Mouse (Mus musculus) spleen, postnatal 4 days (tissue): ENCODE results near the gene Mxi1.
A peak's percentile ranks its signal among the peaks of the same experiment; 100 is the strongest.

Experiments used
- DNase-seq, 2 experiments: peaks; one replicate each; pipeline ENCODE4 v3.0.0; 2022; ENCODE audit warnings: low spot score in 2 of 2

The Mxi1 gene

GRCm38 (mm10) chr19:53310348-53310747 is at the start of gene Mxi1:
Gene Mxi1, plus strand, starts transcription at chr19:53310518.
- DNase-seq, result peak; percentile 80 to 88

DNA sequence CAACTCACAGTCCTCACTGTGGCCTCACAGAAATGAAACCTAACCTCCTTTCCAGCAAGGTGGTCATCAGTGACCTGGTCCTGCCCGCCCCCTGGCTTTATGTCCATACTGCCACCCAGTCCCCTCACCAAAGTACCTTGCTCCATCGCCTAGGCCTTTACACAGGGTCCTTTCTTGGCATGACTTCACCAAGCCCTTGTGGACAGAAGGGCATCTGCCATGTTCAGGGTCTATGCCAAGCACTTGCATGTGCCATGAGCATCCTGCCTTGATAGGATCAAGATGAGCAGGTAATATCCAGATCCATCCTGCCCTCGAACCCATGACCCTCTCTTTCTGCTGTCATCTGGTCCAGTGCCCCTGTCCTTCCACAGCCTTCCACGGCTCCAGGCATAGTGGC is 49.5 kb upstream of the Mxi1 start:
- DNase-seq, result no peak

- no peak for DNase-seq
Observed at GRCm38 (mm10) chr19:53262061-53262460, 48.3 kb upstream of the Mxi1 start.

GRCm38 (mm10) chr19:53263859-53264733 is 46.2 kb upstream of the Mxi1 start:
- no peak for DNase-seq

- DNase-seq, result no peak
Observed at GRCm38 (mm10) chr19:53264821-53265727, 45.2 kb upstream of the Mxi1 start.

DNA sequence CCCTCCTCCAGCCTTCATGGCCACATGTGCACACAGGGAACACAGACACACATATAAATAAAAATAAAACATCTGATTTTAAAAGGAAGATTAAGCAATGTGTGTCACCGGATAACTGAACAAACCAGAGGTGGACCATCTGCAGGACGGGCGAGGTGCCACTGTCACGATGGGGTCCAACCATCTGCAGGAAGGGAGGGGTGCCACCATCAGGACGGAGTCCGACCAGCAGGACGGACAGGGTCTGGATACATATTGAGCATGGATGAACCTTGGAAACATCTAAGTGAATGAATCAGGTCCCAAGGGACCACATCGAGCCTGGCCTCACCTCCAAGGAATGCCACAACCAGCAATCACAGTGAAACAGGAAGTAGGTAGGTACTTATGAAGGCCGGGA is 43.0 kb upstream of the Mxi1 start:
- DNase-seq, result no peak

- DNase-seq, result no peak
Observed at GRCm38 (mm10) chr19:53273055-53273722, 37.1 kb upstream of the Mxi1 start.

DNA sequence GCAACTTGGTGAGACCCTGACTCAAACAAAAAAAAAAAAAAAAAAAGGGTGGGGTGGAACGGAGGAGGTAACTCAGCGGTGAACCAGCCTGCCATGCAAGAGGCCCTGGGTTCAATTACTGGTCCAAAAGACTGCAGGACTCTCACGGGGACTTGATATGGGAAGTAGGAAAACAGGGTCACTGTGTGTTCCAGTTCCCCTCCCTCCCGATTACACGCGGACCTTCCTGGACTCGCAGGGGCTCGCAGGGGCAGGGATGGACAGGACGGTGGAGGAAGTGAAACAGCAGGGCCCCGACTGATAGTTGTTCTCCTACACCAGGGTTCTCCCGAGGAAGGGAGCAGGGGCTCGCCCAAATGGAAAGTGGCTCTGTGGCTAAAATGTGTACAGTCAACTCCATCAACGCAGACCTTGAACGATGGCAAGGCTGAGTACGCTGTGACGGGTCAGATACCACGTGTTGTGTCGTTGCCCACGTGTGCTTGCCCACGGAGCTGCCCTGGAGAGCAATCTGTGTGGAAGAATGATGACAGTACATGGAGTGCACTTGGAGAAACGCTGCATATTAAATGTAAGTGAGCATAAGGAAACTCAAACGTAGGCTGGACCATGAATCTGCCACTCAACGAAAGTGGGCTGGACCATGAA is 36.4 kb upstream of the Mxi1 start:
- no peak for DNase-seq

DNA sequence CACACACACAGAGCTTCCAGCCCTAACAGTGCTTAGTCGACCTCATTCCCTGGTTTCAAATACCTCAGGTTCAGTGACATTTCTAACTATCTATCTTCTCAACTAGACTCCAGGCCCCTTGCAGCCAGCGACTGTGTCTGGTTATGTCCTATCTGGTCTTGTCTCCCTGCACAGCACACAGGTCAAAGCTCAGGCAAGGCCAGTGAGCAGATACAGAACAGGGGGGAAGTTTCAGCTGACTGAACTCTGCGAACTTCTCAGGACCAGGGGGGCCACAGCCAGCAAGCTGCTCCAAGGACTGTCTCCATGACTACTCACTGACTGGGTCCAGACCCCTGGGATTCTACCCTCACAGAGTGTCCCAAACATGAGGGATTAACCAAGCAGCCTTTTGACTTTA is 35.1 kb upstream of the Mxi1 start:
- no peak for DNase-seq

DNA sequence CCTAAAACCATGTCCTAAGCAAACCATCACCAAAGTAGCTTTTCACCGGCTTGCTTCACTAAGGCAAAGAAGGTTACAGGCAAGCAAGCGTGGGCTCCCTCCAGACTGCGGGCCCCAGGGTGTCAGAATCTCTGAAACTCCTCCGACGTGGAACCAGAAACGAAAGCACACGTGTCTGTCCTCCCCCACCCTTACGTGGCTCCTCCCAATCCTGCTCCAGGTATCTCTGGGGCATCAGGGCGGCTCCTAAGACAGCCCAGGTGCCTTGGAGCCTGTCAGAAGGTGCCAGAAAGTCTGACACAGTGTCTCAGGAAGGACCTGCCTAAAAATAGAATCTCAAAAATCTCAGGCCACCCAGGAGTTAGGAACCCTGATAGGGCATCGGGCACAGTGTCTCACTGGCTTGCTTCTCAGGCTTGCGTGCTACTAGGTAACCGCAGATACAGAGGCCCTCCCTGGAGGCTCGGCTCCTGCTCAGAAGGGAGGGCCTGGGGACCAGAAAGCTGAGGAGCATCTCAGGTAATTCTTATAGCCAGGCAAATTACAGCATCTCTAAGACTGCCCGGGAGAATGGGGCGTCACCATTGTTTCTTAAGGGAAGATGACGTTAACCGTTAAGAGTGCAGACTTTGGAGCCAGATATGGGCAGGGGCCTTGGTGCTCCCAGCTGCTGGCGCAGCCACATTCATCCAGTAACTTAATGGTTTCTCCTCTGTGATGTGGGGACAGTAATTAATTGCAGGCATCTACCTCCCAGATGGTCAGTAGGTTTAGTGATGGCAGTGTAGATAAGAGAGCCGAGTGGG is 33.2 kb upstream of the Mxi1 start:
- no peak for DNase-seq

GRCm38 (mm10) chr19:53278491-53279415 is 31.6 kb upstream of the Mxi1 start:
- DNase-seq, result no peak

DNA sequence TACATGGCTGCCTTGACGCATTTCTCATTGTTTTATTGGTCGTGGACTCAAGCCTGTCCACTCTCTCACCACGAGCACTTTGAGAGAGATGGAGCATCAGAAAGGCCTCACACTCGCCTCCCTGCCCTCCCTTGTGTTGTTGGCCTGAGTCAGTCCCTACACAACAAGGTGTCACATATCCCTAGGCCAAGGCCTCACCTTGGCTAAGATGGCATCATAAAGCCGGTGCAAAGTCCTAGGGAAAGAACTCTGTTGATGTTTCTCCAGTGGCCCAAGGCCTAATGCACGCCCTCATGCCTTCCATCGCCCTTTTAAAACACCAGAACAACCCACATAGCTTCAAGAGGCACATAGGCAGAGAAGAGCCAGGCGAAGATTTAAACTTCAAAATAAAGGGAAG is 30.1 kb upstream of the Mxi1 start:
- DNase-seq, result no peak

GRCm38 (mm10) chr19:53282571-53282970 is 27.7 kb upstream of the Mxi1 start:
- no peak for DNase-seq

DNA sequence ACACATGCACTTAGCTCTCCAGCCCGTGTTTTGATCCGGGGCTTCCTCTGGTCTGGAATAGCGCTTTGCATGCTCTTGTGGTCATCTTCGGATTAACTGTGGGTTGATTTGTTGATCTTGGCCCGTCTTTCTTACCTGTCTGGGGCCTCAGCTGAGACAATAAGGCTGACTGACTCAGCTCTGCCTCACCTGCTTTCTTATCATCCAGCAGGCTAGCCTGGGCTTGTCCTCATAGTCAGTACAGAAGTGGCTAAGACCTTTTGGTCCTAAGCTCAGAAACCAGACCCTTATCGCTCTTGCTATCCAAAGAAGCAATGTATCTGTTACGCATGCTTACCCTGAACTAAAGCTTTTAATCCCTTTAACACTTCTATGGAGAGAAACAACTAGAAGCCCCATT is 26.6 kb upstream of the Mxi1 start:
- DNase-seq, result no peak

DNA sequence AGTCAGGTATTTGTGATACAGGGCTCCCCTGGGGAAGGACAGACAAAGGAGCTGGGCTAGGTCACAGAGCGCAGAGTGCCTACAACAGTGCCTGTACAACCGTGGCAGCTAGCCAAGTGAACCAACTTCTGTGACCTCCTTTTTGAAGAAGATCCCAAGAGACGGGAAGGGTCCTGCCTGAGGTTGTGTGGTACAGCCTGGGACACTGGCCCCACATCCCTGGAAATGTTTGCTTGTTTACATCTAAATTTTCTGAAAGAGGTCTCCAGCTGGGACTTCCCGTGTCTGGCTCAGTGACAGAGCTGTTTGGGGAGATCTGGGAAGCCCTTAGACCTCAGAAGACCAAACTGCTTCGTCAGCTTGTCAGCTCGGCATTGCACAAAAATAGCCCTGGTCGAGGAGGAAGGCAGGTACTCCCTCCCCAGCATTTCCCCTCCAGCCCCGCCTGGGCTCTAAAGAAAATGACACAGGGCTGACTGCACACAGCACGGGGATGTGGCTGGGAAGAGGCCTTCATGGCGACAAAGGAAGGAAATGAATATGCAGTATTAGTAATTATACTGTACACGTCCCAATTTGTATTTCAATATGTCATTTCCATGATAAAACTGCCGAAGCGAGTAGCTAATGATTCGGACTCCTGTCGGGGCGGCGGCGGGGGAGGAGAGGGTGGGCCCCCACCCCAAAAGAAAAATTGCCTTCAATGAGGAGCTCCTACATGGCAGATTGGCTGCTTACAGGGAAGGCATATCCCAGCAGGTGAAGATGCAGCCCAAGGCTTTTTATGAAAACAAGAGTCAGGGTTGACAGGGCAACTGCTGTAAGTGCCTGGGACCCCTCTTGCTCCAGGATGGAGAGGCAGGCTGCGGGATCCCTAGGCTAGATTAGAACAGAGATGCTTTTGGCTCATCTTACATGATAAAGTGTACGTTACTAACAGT is 25.8 kb upstream of the Mxi1 start:
- no peak for DNase-seq

- DNase-seq, result no peak
Observed at GRCm38 (mm10) chr19:53296331-53297254, 13.7 kb upstream of the Mxi1 start.

GRCm38 (mm10) chr19:53299156-53299828 is 11.0 kb upstream of the Mxi1 start:
- DNase-seq, result no peak
